Mouse (Mus musculus) MN1 (cell line): Measurements from ENCODE around the gene Ttc39a.

Source experiments
- DNase-seq: peaks from one replicate; pipeline ENCODE4 v3.0.0-alpha.2; 2016; ENCODE audit warnings: low spot score

Ttc39a gene

DNA sequence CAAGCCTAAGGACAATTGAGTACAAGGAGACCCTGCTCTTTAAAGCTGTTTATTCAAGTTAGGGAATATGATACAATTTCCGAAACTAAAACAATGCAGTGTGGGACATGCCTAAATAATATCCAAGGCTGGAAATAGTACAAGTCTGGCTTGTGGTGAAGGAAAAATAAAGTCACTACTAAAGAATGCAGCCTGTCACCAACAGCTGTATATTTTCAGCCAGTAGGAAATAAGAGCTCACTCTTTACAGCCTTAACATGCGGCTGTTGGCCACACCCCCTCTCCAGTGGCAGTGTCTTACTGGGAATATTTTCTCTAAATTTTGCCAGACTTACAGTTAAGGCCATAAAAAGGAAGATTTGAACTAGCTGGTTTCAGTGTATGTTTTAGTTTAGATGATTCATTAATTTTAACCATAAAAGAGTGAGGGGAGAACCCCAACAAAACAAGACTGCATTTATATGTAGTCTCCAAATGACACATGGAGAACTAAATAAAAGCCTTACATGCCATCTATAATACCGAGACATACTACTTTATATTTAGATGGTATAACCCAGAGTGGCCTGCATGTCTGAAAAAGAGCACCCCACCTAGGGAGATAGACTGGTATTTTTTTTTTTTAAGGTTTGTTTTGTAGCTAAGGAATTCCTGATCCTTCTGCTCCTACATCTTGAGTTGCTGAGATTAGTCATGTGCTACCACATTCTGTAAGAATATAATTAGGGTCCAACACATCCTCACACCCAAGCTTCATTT is 54.2 kb downstream of the Ttc39a start:
- no peak for DNase-seq

DNA sequence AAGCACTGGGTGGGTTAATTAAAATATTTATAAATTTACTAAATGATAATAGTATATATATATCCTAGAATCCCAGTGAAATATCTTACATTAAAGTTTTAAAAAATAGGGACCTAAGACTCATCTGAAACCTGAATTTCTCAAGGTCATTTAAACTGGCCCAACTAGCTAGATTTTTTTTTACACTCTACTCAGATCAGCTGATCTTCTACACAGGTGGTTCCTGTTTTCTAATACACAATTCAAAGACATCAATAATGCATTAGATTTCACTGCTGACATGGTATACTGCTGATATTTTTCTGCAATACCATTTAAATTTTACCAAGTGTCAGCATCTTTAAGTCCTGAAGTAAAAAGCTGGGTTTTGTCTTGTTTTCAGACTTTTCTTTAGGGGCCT is 57.5 kb downstream of the Ttc39a start:
- no peak for DNase-seq

DNA sequence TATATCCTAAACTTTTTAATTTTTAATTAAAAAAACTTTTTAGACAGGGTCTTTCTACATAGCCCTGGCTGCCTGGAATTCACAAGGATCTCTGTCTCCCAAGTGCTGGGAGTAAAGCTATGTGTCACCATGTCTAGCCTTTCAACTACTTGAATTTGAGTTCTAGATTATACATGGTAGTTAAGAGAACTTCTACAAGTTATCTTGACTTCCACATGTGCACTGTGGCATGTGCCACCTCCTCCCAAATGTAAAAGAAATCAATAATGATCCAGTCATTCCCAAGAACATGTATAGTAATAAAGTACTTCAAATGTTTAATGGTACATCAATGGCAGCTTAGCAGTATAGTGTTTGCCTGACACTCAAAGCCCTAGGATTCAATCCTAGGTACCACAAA is 61.3 kb downstream of the Ttc39a start:
- DNase-seq: no peak

GRCm38 (mm10) chr4:109471606-109472005 is 65.2 kb downstream of the Ttc39a start:
- DNase-seq: no peak

- DNase-seq: peak; percentile 14
Measured at GRCm38 (mm10) chr4:109472566-109472965, 66.1 kb downstream of the Ttc39a start.

- no peak for DNase-seq
Measured at GRCm38 (mm10) chr4:109475078-109475477, 68.7 kb downstream of the Ttc39a start.

GRCm38 (mm10) chr4:109475577-109476553 is 69.4 kb downstream of the Ttc39a start:
- DNase-seq: peak; percentile 22

DNA sequence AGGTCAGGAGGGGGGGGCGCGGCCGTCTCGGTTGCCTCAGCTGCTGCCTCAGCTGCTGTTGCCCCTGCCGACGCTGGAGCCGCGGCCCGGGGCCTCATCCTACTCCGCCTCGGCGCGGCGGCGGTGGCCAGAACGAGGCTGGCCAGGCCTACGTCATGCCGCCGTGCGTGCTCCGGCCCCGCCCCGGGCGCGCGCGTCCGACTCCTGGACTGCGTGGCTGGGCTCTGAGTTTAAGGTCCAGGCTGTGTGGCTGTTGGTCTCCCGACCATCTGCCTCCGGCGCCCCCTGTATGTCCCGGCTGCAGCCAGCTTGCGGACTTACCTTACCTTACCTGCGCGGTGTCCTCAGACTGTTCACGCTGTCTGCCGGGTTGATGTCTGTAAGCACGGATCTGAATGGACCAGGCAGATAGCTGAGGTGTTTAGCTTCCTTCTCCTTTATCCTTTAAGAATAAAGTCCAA is 70.2 kb downstream of the Ttc39a start:
- peak; percentile 85 for DNase-seq

- no peak for DNase-seq
Measured at GRCm38 (mm10) chr4:109477454-109477853, 71.0 kb downstream of the Ttc39a start.

DNA sequence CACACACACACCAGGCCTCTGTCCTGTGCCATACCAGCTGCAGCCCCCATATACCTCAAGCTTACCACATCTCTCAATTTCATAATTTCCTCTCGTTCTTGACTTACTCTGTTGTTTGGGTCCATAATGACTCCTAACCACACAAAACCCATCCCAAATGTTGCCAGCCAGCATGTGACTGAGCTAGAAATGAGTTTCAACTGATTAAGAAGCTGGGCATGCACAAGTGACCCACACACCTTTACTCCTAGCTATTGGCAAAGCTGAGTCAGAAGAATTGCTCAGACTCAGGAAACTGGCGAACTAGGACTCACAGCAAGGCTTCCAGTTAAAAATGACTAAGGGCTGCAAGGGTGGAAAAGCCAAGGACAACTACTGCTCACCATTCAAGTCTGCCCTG is 75.0 kb downstream of the Ttc39a start:
- DNase-seq: no peak

GRCm38 (mm10) chr4:109482701-109483100 is 76.3 kb downstream of the Ttc39a start:
- DNase-seq: no peak

- DNase-seq: peak; percentile 27
Measured at GRCm38 (mm10) chr4:109484621-109485020, 78.2 kb downstream of the Ttc39a start, which contains the start of gene Rnf11. Gene Rnf11, minus strand, starts transcription at chr4:109484728.

GRCm38 (mm10) chr4:109488812-109489211 is 82.4 kb downstream of the Ttc39a start:
- DNase-seq: no peak

DNA sequence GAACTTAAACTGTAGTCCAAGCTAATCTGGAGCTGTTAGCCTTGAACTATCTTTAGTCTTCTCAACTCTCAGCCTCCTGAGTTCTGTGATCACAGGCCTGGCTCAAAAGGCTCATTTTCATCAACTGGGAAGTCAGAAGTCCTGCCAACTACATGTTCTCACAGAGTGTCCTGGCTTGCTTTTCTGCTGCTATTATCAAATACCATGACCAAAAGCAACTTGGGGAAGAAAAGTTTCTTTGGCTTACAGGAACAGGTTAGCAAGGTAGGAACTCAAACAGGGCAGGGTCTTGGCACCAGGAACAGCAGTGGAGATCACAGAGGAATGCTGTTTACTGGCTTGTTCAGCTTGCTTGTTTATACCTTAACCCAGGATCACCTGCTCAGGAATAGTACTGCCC is 87.2 kb downstream of the Ttc39a start:
- DNase-seq: no peak
